Mouse (Mus musculus): ENCODE data around the gene Stat6. TPM values are rescaled to one million over a fixed set of nuclear protein-coding genes. Genes with fewer than 3 reads are reported as not detected.

The Stat6 gene
- polyA plus RNA-seq, 1 experiment from 2014 or later, result 6.8 TPM

- 77% methylated on average over 2 of the region's 2 CpGs for WGBS
- ATAC-seq (replicated peaks; ENCODE audit: low FRiP score) (no peak), DNase-seq (ENCODE audit: low spot score) (no peak)
- H3K4me1 ChIP-seq (replicated peaks; ENCODE audit: control insufficient read depth, insufficient read depth, low read length), result no peaks in the 10 kb centered on the region
- H3K27ac ChIP-seq (ENCODE audit: low read depth, low read length), result no peak overlapping the region
- no peaks in the 10 kb centered on the region for H3K36me3 ChIP-seq (ENCODE audit: control insufficient read depth, insufficient read depth, low read length)
- H3K4me3 ChIP-seq (ENCODE audit: low read depth, low read length), result no peak overlapping the region
- no peak overlapping the region for H3K9ac ChIP-seq (ENCODE audit: low read length)
- H3K27me3 ChIP-seq (ENCODE audit: control insufficient read depth, insufficient read depth, low read length), result no peaks in the 10 kb centered on the region
- H3K9me3 ChIP-seq (ENCODE audit: control insufficient read depth, low read length), result no peaks in the 10 kb centered on the region
- H3K4me2 ChIP-seq (ENCODE audit: low read depth, low read length, severe bottlenecking), result no peak overlapping the region
Measured at GRCm38 (mm10) chr10:127704293-127704692, 61.5 kb downstream of the Stat6 start.

- Histone ChIP-seq H3K4me3 (ENCODE audit: low read depth, low read length) (no peak within 1 kb of the TSS), H3K9ac (ENCODE audit: low read length) (no peak within 1 kb of the TSS), H3K4me1 (replicated peaks; ENCODE audit: control insufficient read depth, insufficient read depth, low read length) (no peaks in the 10 kb centered on the region), H3K36me3 (ENCODE audit: control insufficient read depth, insufficient read depth, low read length) (no peaks in the 10 kb centered on the region), H3K4me2 (ENCODE audit: low read depth, low read length, severe bottlenecking) (no peak within 1 kb of the TSS), H3K27ac (ENCODE audit: low read depth, low read length) (no peak within 1 kb of the TSS; the same call in 1 of the 2 replicates), H3K27me3 (ENCODE audit: control insufficient read depth, insufficient read depth, low read length) (no peaks in the 10 kb centered on the region), H3K9me3 (ENCODE audit: control insufficient read depth, low read length) (no peaks in the 10 kb centered on the region)
- 64% methylated on average over 2 of the region's 2 CpGs for WGBS
- ATAC-seq (replicated peaks; ENCODE audit: low FRiP score) (no peak), DNase-seq (ENCODE audit: low spot score) (no peak)
Measured at GRCm38 (mm10) chr10:127704766-127705220, 62.0 kb downstream of the Stat6 start, which contains the start of gene Myo1a. Gene Myo1a, plus strand, starts transcription at chr10:127705170.

- DNase-seq (ENCODE audit: low spot score), result no peak
- H3K9ac ChIP-seq (ENCODE audit: low read length), result no peak overlapping the region
- H3K4me2 ChIP-seq (ENCODE audit: low read depth, low read length, severe bottlenecking), result no peak overlapping the region
- no peak for ATAC-seq (replicated peaks; ENCODE audit: low FRiP score)
- H3K4me1 ChIP-seq (replicated peaks; ENCODE audit: control insufficient read depth, insufficient read depth, low read length), result no peaks in the 10 kb centered on the region
- 91% methylated on average over 4 of the region's 4 CpGs for WGBS
- H3K4me3 ChIP-seq (ENCODE audit: low read depth, low read length), result no peak overlapping the region
- no peaks in the 10 kb centered on the region for H3K36me3 ChIP-seq (ENCODE audit: control insufficient read depth, insufficient read depth, low read length)
- H3K9me3 ChIP-seq (ENCODE audit: control insufficient read depth, low read length), result no peaks in the 10 kb centered on the region
- no peak overlapping the region for H3K27ac ChIP-seq (ENCODE audit: low read depth, low read length)
- H3K27me3 ChIP-seq (ENCODE audit: control insufficient read depth, insufficient read depth, low read length), result no peaks in the 10 kb centered on the region
Measured at GRCm38 (mm10) chr10:127705783-127706182, 63.0 kb downstream of the Stat6 start.

GRCm38 (mm10) chr10:127707721-127708120 lies 64.9 kb downstream of the Stat6 start:
- ATAC-seq (replicated peaks; ENCODE audit: low FRiP score), result no peak
- no peak overlapping the region for H3K9ac ChIP-seq (ENCODE audit: low read length)
- H3K4me1 ChIP-seq (replicated peaks; ENCODE audit: control insufficient read depth, insufficient read depth, low read length), result no peaks in the 10 kb centered on the region
- H3K9me3 ChIP-seq (ENCODE audit: control insufficient read depth, low read length), result no peaks in the 10 kb centered on the region
- peak; percentile 40 for DNase-seq (ENCODE audit: low spot score)
- no peaks in the 10 kb centered on the region for H3K27me3 ChIP-seq (ENCODE audit: control insufficient read depth, insufficient read depth, low read length)
- no peak overlapping the region for H3K27ac ChIP-seq (ENCODE audit: low read depth, low read length)
- 90% methylated on average over 7 of the region's 7 CpGs for WGBS
- no peak overlapping the region for H3K4me2 ChIP-seq (ENCODE audit: low read depth, low read length, severe bottlenecking)
- no peak overlapping the region for H3K4me3 ChIP-seq (ENCODE audit: low read depth, low read length)
- H3K36me3 ChIP-seq (ENCODE audit: control insufficient read depth, insufficient read depth, low read length), result no peaks in the 10 kb centered on the region

GRCm38 (mm10) chr10:127708850-127709370 lies 66.1 kb downstream of the Stat6 start:
- ATAC-seq (replicated peaks; ENCODE audit: low FRiP score) (no peak), DNase-seq (ENCODE audit: low spot score) (no peak)
- Histone ChIP-seq H3K36me3 (ENCODE audit: control insufficient read depth, insufficient read depth, low read length) (no peaks in the 10 kb centered on the region), H3K4me2 (ENCODE audit: low read depth, low read length, severe bottlenecking) (no peak overlapping the region), H3K27me3 (ENCODE audit: control insufficient read depth, insufficient read depth, low read length) (no peaks in the 10 kb centered on the region), H3K9ac (ENCODE audit: low read length) (no peak overlapping the region), H3K4me3 (ENCODE audit: low read depth, low read length) (no peak overlapping the region), H3K27ac (ENCODE audit: low read depth, low read length) (no peak overlapping the region), H3K9me3 (ENCODE audit: control insufficient read depth, low read length) (no peaks in the 10 kb centered on the region), H3K4me1 (replicated peaks; ENCODE audit: control insufficient read depth, insufficient read depth, low read length) (no peaks in the 10 kb centered on the region)
- WGBS, result 86% methylated on average over 3 of the region's 3 CpGs

- no peak for DNase-seq (ENCODE audit: low spot score)
- no peak for ATAC-seq (replicated peaks; ENCODE audit: low FRiP score)
- no peaks in the 10 kb centered on the region for H3K27me3 ChIP-seq (ENCODE audit: control insufficient read depth, insufficient read depth, low read length)
- H3K9ac ChIP-seq (ENCODE audit: low read length), result no peak overlapping the region
- H3K4me1 ChIP-seq (replicated peaks; ENCODE audit: control insufficient read depth, insufficient read depth, low read length), result no peaks in the 10 kb centered on the region
- H3K4me2 ChIP-seq (ENCODE audit: low read depth, low read length, severe bottlenecking), result no peak overlapping the region
- H3K4me3 ChIP-seq (ENCODE audit: low read depth, low read length), result no peak overlapping the region
- H3K27ac ChIP-seq (ENCODE audit: low read depth, low read length), result no peak overlapping the region
- WGBS, result 81% methylated on average over 13 of the region's 13 CpGs
- H3K36me3 ChIP-seq (ENCODE audit: control insufficient read depth, insufficient read depth, low read length), result no peaks in the 10 kb centered on the region
- H3K9me3 ChIP-seq (ENCODE audit: control insufficient read depth, low read length), result no peaks in the 10 kb centered on the region
Measured at GRCm38 (mm10) chr10:127710331-127710730, 67.5 kb downstream of the Stat6 start.

Other genes with a start within 250 kb of the Stat6 start
- gene Stac3, start 141.3 kb upstream of the Stat6 start, polyA plus RNA-seq (2014; fragmentation: Nextera tagmentation; extraction: Ambion mirVana), result not detected in 2 replicates
- 5.9 and 6.1 TPM in 2 replicates for gene Ndufa4l2, start 128.0 kb upstream of the Stat6 start, polyA plus RNA-seq (2014; fragmentation: Nextera tagmentation; extraction: Ambion mirVana)
- gene Shmt2, start 120.5 kb upstream of the Stat6 start, polyA plus RNA-seq (2014; fragmentation: Nextera tagmentation; extraction: Ambion mirVana), result 112 and 123 TPM in 2 replicates
- gene Nxph4, start 108.4 kb upstream of the Stat6 start, polyA plus RNA-seq (2014; fragmentation: Nextera tagmentation; extraction: Ambion mirVana), result 37.6 and 40.4 TPM in 2 replicates
- 71.2 and 75.0 TPM in 2 replicates for gene Lrp1, start 21.8 kb upstream of the Stat6 start, polyA plus RNA-seq (2014; fragmentation: Nextera tagmentation; extraction: Ambion mirVana)
- gene Nemp1, start 23.9 kb downstream of the Stat6 start, polyA plus RNA-seq (2014; fragmentation: Nextera tagmentation; extraction: Ambion mirVana), result 12.0 and 12.2 TPM in 2 replicates
- 4.9 and 5.5 TPM in 2 replicates for gene Nab2, start 25.6 kb downstream of the Stat6 start, polyA plus RNA-seq (2014; fragmentation: Nextera tagmentation; extraction: Ambion mirVana)
- 0.40 and 0.51 TPM in 2 replicates for gene Myo1a, start 62.2 kb downstream of the Stat6 start, polyA plus RNA-seq (2014; fragmentation: Nextera tagmentation; extraction: Ambion mirVana)
- gene Tac2, start 81.5 kb downstream of the Stat6 start, polyA plus RNA-seq (2014; fragmentation: Nextera tagmentation; extraction: Ambion mirVana), result not detected in 2 replicates
- gene Zbtb39, start 96.6 kb downstream of the Stat6 start, polyA plus RNA-seq (2014; fragmentation: Nextera tagmentation; extraction: Ambion mirVana), result 7.3 and 7.6 TPM in 2 replicates
- gene Gpr182, start 108.7 kb downstream of the Stat6 start, polyA plus RNA-seq (2014; fragmentation: Nextera tagmentation; extraction: Ambion mirVana), result 0.43 and 0.45 TPM in 2 replicates
- gene Rdh1, start 116.7 kb downstream of the Stat6 start, polyA plus RNA-seq (2014; fragmentation: Nextera tagmentation; extraction: Ambion mirVana), result not detected in 2 replicates
- not detected in 2 replicates for gene Rdh16f1, start 116.8 kb downstream of the Stat6 start, polyA plus RNA-seq (2014; fragmentation: Nextera tagmentation; extraction: Ambion mirVana)
- 0.13 TPM in 1 of 2 replicates, not detected in the other for gene Rdh9, start 133.4 kb downstream of the Stat6 start, polyA plus RNA-seq (2014; fragmentation: Nextera tagmentation; extraction: Ambion mirVana)
- not detected in 2 replicates for gene Rdh16, start 158.2 kb downstream of the Stat6 start, polyA plus RNA-seq (2014; fragmentation: Nextera tagmentation; extraction: Ambion mirVana)
- gene Rdh19, start 206.9 kb downstream of the Stat6 start, polyA plus RNA-seq (2014; fragmentation: Nextera tagmentation; extraction: Ambion mirVana), result not detected in 2 replicates
- gene Rdh16f2, start 223.5 kb downstream of the Stat6 start, polyA plus RNA-seq (2014; fragmentation: Nextera tagmentation; extraction: Ambion mirVana), result not detected in 2 replicates
- gene Rdh7, start 245.8 kb downstream of the Stat6 start, polyA plus RNA-seq (2014; fragmentation: Nextera tagmentation; extraction: Ambion mirVana), result not detected in 2 replicates

Measured in forebrain, embryonic 11.5 days (tissue).